Mouse (Mus musculus) cerebellum, adult 2 months (tissue): ENCODE measurements at regions not wholly inside any gene's neighbourhood (a gene's known extent, or its start where the extent isn't known, plus 50 kb on each side); places are given as distances from the start of the nearest gene placed in this dataset.

ENCODE experiments used
- CTCF ChIP-seq: fragments of 200-500 bp; IDR thresholded peaks from 2 replicates; pipeline ENCODE4 v1.5.1; 2011; ENCODE audit warnings: low read depth, mild to moderate bottlenecking, control low read depth, low read length, moderate library complexity, borderline replicate concordance; ENCODE audit not compliant: insufficient read depth
- POLR2A ChIP-seq: fragments of 200-500 bp; IDR thresholded peaks from 2 replicates; pipeline ENCODE4 v1.6.1; 2011; ENCODE audit warnings: low read length, control low read depth, borderline replicate concordance; ENCODE audit not compliant: insufficient read depth

GRCm38 (mm10) chr17:88260826-88261225 lies 179.7 kb upstream of the Foxn2 start:
- TF ChIP-seq CTCF (no peak), POLR2A (no peak)
